Mouse (Mus musculus): ENCODE data around the gene Erich3.

The Erich3 gene

DNA sequence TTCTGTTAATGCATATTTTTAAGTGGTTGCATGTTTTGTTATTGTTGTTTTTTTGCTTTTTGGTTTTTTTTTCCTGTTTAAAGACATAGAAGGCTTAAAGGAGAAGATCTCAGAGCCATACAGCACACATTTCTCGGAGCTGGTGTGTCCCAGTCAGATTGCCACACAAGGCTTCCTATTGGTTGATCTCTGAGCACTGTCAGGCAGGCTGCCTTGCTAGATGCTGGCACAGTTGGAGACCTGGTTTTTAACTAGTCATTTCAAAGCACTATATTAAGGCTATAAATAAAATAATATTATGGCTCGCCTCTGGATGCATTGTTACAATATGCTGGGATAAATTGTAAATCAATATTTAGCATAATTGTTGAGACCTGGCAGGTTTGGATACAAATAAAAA, 18.9 kb downstream of the Erich3 start:
- no peak for DNase-seq

- DNase-seq: no peak
These were observed 20.0 kb downstream of the Erich3 start for GRCm38 (mm10) chr3:154683667-154684066.

- no peak for DNase-seq
These were observed 26.6 kb downstream of the Erich3 start for GRCm38 (mm10) chr3:154690260-154690659.

DNA sequence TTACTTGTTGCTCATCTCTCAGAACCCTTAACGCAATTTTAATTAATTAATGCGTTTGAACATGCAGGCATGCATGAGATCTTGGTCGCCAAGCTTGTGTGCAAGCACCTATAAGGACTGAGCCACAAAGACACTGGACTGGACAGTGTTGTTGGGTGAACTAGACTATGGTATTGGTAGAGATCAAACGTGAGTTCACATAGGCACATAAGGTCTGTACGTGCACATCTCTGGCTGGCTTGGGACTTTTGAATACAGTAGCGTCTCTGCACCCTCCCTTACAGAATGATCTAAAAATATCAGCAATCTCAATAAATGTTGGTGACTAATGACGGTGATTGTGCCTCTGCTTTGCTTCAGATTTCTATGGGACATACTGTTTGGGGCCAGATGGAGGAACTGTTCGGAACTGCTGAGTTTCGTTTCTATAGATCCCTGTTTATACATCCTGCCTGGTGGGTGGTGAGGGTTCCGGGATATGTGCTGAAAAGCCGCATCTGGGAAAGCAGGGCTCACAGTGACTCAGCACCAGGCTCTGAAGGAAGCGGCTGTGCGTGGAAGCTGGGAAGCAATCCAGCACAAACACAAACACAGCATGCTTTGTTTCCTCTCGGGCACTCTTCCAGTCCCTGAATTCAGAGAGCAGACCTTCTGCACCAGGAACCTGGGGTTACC, 28.4 kb downstream of the Erich3 start:
- DNase-seq: no peak

DNA sequence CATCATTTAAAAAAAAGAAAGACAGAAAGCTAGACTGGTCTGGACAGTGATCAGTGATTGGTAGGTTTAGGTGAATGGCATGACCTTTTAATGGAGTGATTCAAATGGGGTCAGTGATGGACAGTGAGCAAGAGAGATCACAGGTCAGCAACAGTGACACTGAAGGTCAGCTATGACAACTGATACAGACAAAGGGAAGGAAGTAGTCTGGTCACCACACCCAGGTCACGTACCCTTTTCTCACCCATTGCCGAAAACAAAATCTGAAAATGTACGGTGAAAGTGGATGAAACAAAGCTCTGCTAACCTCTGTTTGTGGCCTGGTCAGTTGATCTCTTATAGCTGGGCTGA, 28.9 kb downstream of the Erich3 start:
- DNase-seq: no peak

- no peak for DNase-seq
These were observed 30.2 kb downstream of the Erich3 start for GRCm38 (mm10) chr3:154693902-154694301.

- DNase-seq: no peak
These were observed 33.0 kb downstream of the Erich3 start for GRCm38 (mm10) chr3:154696611-154697010.

GRCm38 (mm10) chr3:154698907-154699306, 35.2 kb downstream of the Erich3 start:
- DNase-seq: no peak

- no peak for DNase-seq
These were observed 36.6 kb downstream of the Erich3 start for GRCm38 (mm10) chr3:154700296-154700695.

DNA sequence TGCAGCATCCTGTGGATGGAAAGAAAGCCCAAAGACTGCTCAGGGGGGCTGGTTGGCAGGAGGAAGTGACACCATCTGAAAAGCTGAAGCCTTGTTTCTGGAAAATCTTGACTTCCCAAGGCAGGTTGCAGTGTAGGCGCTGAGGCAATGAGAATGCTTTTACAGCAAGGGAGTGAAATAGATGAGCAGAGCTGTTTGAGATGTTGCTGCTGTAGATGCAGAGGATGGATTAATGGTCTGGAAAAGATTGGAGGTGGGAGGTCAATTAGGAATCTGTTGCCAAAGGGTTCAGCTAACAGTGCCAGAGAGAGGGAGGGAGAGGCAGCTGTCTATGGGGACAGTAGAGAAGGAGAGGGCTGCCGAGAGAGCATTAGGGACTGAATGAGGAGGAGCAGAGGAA, 37.1 kb downstream of the Erich3 start:
- no peak for DNase-seq

DNA sequence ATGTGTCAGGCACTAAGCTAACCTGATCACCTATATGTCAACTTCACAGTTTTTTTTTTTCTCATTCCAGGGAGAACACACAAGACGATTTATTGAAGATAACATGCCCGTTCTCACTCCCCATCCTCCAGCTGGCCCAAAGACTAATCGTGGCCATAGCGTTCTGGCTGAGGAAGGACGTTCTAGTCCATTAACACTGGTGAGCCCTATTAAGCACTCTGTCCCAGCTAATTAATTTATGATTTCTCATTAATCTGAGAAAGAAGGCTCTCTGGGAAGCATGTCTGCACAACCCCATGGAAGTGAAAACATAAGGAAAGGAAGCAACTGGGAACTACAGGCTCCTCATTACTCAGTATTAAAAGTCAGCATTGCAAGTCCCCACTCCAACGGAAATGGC, 41.1 kb downstream of the Erich3 start:
- no peak for DNase-seq

GRCm38 (mm10) chr3:154708150-154708549, 44.5 kb downstream of the Erich3 start:
- DNase-seq: no peak

DNA sequence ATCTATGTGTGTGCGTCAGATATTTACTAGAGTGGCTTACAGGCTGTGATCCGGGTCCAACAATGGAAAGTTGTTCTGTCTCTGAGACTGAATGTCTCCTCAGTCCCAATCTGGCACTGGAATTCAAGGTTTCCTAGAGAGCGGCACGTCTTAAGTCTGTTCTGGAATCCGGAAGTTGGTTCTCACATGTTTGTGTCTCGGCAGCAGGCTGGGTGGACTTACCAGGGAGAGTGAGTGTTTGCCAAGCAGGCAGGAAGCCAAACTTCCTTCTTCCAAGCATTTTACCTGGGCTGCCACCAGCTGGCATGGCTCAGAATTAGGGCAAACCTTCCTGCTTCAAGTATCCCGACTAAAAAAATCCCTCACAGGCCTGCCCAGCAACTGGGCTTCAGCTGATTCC, 59.5 kb downstream of the Erich3 start:
- no peak for DNase-seq

GRCm38 (mm10) chr3:154731431-154731830, 67.8 kb downstream of the Erich3 start:
- no peak for DNase-seq

DNA sequence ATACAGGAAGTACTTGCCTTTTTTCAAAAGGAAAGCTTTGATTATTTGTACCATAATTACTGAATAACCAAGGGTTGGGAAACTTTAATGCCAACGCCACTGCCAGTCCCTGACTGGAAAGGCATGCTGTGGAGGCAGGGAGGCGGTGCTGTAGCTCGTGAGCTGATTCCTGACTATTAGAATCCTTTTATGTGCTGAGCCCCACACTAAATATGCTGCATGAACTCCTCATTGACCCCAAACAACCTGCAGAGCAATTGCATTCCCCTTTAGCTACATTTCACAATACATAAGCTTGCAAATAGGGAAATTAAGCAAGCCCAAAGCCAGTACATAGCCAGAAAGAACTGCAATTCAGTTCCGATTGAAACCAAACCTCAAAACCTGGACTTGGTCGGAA, 77.8 kb downstream of the Erich3 start:
- DNase-seq: no peak

DNA sequence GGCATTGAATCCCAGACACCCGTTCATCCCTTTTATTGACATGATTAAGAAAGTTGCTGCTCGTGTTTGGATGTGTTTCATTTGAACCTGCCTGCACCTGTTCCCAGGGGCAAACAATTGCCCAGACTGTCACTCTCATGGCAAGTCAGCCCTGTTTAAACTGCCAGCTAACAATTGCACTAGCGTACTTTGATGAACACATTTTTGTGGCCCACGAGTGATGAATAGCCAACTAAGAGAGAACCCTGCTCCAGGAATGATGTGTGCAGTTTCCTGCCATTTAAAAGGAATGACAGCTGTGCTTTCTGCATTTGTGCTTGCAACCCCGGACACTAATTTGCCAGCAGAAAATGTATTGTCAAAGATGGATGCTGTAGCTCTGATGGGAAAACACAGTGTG, 79.3 kb downstream of the Erich3 start:
- no peak for DNase-seq

DNA sequence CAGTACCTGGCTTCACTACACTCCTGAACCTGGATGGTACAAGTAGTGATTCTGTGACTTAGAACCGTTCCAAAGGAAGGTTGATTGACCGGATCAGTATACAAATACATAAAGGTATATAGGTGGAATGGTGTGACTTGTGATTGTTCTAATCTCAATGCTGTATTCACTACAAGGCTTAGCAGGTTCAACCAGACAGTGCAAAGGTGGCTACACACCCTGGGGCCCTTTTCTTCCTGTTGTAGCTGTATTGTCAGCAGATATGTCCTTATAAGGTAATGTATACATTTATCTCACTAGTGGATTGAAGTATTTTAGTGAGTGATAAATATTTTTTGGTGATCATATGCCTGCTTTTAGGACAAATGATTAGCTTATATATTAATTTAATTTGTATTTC, 80.7 kb downstream of the Erich3 start:
- DNase-seq: no peak

- DNase-seq: no peak
These were observed 90.8 kb downstream of the Erich3 start for GRCm38 (mm10) chr3:154754505-154754904.

GRCm38 (mm10) chr3:154755225-154755624, 91.6 kb downstream of the Erich3 start:
- no peak for DNase-seq

GRCm38 (mm10) chr3:154758089-154758488, 94.4 kb downstream of the Erich3 start:
- DNase-seq: no peak

- DNase-seq: no peak
These were observed 97.4 kb downstream of the Erich3 start for GRCm38 (mm10) chr3:154761108-154761507.

- no peak for DNase-seq
These were observed 99.7 kb downstream of the Erich3 start for GRCm38 (mm10) chr3:154763374-154763773.

DNA sequence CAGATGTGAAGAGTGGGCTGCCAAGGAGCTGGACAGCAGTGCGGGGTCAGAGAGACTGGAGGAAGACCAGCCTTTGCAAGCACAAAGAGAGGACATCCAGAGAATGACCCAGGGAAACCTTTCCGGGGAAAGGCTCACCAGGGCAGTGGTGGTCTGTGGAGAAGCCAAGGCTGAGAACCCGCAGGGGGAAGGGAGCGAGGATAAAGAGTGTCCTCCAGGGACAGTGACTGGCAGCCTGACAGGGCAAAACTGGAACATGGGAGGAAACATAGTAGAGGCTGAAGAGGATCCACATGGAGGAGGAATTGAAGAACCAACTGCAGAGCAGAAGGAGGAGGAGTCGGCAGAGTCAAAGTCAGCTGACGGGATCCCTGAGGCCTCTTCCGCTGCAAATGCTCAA, 100.5 kb downstream of the Erich3 start:
- no peak for DNase-seq

DNA sequence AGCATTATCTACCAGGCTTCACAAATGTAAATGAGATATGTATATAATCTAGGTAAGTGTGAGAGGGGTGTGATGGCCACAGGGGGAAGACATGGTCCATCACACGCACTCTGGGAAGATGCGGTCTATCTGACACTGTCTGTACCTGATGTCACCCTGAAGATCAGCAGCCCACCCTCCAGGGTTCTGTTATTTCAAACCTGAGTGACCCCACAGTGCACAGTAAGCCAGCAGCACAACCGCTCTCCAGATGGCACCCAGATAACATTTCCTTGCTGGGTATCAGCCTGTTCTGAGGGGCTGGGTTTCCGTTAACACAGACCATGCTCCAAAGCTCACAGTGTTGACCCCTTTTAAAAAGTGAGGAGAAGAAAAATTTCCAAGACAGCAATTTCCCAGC, 102.7 kb downstream of the Erich3 start:
- no peak for DNase-seq

- no peak for DNase-seq
These were observed 108.0 kb downstream of the Erich3 start for GRCm38 (mm10) chr3:154771651-154772050.

Measured in thymus, postnatal 4 days (tissue).